Mouse (Mus musculus) layer of hippocampus, adult 2 months (tissue): ENCODE results near the gene Slc35a5. TPM values are rescaled to one million over a fixed set of nuclear protein-coding genes. Genes with fewer than 3 reads are reported as not detected.

ENCODE experiments used
- DNase-seq, 2 experiments: peaks; one replicate each; pipeline ENCODE4 v3.0.0; 2022; ENCODE audit warnings: low spot score in 2 of 2
- H3K27ac ChIP-seq: fragments of 200-600 bp; 2 replicates; pipeline ENCODE4 v1.8.1; 2022
- H3K4me3 ChIP-seq: fragments of 200-600 bp; 2 replicates; pipeline ENCODE4 v1.8.1; 2022; ENCODE audit warnings: mild to moderate bottlenecking
- CTCF ChIP-seq: fragments of 200-600 bp; conservative IDR thresholded peaks from 2 replicates; pipeline ENCODE4 v1.8.1; 2022; ENCODE audit warnings: antibody characterized with exemption, mild to moderate bottlenecking, moderate library complexity
- total RNA-seq, 2 experiments: library from RNA; stranded (reverse); gene quantifications; 2 replicates each; pipeline ENCODE4 v1.2.3; 2021

Gene Slc35a5
- total RNA-seq, 2 experiments from 2014 or later = 49.3 to 52.8 TPM

- Histone ChIP-seq H3K27ac (no peak overlapping the region), H3K4me3 (no peak overlapping the region)
- TF ChIP-seq CTCF = no peak
- no peak for DNase-seq
Measured at GRCm38 (mm10) chr16:45100892-45101291, 57.6 kb downstream of the Slc35a5 start.

DNA sequence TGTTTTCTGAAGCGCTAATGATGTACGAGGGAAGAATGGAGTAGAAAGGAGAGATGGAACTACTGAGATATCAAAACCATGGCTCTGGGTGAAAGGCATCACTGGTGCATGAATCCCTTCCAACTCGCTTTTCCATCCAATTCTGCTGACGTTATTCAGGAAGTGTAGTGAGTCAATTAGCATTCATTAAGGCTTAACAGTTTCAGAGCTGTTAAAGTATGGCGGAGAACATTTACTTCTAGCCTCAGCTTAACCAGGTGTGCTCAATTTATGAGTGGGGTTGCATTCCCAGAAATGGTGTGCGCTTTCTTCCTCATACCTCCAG is 59.7 kb downstream of the Slc35a5 start:
- Histone ChIP-seq H3K4me3 (peak overlapping the region; percentile 46), H3K27ac (peak overlapping the region; percentile 54)
- no peak for TF ChIP-seq CTCF
- DNase-seq = peak in 1 of 2 experiments; percentile 29

DNA sequence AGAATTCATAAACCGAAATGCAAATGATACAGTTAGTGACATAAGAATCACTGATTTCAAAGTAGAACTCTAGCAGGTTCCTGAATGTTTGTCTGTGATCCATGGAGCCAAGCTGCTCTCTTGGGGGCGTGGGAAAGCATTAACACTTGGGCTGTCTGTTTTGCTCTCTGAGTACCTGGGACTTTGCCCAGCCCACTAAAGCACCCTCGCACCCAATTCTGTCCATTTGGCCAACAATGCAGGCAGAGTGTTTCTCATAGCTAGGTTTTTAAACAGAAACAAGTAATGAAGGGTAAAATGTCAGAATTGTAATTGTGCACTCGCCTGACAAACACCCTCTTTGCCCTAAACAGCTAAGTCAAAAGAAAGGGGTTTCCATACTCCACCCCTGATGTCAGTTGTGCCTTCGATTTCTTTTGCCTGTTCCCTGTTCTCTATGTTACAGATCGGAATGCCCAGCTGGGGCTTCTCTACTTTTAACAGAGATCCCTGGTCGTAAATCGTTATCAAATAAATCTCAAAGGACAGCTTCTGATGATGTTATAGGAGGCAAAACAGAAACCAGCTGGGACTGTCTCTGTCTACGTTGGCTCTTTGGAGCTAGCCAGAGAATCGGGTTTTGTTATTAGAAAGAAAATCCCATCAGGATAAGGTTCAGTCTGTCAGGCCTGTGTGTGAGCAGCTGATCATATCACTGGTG is 60.2 kb downstream of the Slc35a5 start:
- Histone ChIP-seq H3K27ac (peak overlapping the region; percentile 54), H3K4me3 (peak overlapping the region; percentile 46)
- DNase-seq = no peak
- TF ChIP-seq CTCF = no peak

DNA sequence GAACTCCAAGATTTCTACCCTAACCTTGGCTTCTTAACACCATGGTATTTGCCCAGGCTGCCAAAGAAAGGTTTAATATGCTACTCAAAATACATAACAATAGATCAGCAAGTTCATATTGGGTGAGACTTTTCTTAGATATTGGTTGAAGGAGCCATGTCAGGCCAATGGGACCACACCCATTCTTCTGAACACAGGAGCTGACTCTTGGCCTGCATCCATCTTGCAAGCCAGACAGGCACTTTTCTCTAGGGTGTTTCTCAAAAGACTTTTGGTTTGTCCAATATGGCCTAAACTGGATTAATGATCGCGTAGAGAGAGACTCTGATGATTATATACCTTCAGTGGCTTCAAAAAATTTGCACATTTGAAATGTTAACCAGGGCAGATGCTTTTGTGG is 61.0 kb downstream of the Slc35a5 start:
- Histone ChIP-seq H3K27ac (no peak overlapping the region), H3K4me3 (peak overlapping the region; percentile 41)
- no peak for DNase-seq
- TF ChIP-seq CTCF = no peak

GRCm38 (mm10) chr16:45095561-45096482 is 62.7 kb downstream of the Slc35a5 start:
- peak in 1 of 2 experiments; percentile 32 for DNase-seq
- H3K27ac ChIP-seq = peak overlapping the region; percentile 59; the same call in 1 of the 2 replicates
- H3K4me3 ChIP-seq = peak overlapping the region; percentile 41
- no peak; the same call in 1 of the 2 replicates for TF ChIP-seq CTCF

DNA sequence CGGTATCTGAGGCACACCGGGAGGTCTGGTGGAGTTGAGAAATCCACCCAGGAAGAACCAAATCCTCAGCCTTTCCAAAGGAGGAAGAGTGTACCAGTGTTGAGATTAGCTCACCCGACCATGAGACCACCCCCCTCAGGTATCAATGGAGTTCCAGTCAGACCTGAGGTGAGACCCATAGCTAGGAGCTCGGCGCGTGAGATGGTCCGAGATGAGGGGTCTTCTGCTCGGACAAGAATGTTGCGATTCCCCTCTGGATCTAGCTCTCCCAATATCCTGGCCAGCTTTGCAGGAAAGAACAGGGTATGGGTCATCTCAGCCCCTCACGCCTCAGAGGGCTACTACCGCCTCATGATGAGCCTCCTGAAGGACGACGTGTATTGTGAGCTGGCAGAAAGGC is 63.5 kb downstream of the Slc35a5 start:
- Histone ChIP-seq H3K27ac (no peak overlapping the region), H3K4me3 (no peak overlapping the region)
- no peak for DNase-seq
- no peak for TF ChIP-seq CTCF

DNA sequence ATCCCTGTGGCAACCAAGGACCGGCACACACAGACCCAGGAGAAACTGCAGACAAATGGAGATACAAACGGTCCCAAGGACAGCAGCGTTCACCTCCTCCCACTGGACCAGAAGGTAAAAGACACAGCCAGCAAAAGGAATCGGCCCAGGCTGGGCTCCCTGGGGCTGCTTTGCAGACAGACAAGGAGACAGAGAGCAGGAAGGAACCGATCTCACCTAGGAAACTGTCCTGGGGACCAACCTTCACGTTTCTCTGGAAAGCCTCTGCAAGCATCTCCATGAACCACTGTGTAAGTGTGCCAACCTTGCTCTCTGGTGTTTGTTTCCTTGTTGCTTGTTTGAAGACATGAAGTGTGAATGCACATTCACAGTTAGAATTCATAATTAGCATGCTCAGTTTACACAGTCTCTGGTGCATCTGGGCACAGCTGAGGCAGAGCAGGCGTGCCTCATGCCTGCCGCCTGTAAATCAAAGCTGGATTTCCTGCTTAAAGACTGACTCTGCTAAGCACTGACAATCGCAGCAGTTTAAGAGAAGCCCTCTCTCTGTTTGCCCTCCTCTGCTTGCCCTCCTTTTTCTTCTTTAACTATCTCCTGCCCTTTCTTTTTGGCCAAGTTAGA is 64.3 kb downstream of the Slc35a5 start:
- TF ChIP-seq CTCF = no peak
- peak overlapping the region; percentile 38; the same call in 1 of the 2 replicates for H3K4me3 ChIP-seq
- DNase-seq = no peak
- H3K27ac ChIP-seq = no peak overlapping the region

DNA sequence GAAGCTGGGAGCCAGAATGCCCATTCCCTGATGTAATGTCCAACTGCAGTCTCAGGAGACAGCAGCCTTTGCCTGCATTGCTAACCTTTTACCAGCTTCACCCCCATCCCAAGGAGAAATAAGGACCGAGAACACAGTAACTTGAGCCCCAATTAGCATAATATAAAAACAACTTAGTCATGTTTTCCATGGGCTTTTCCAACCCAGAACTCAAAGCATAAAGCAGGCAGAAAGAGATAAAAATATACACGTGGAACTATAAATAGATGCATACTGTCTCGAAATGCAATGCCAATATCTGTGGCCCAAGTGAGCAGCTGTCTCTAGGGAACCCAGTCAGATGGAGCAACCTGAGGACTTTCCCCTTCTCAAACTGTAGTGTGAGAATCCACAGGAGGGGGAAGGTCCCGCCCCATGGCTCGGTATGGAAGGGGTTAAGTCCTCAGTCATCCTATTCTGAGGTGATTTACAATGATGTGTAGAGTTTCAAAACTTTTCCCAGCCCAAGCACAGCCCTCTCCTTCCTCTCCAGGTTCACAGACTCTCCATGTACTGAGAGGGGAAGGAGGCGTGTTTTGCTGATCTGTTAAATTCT is 65.3 kb downstream of the Slc35a5 start, which contains the start of gene Ccdc80:
TSS of gene Ccdc80 (plus strand) at position 266 of the 595 bp plus-strand sequence.
- Histone ChIP-seq H3K27ac (no peak within 1 kb of the TSS), H3K4me3 (peak within 1 kb of the TSS; percentile 38; the same call in 1 of the 2 replicates)
- DNase-seq = no peak
- no peak for TF ChIP-seq CTCF

GRCm38 (mm10) chr16:45090005-45090404 is 68.5 kb downstream of the Slc35a5 start:
- TF ChIP-seq CTCF = peak; percentile 94
- no peak overlapping the region for H3K4me3 ChIP-seq
- no peak overlapping the region for H3K27ac ChIP-seq
- DNase-seq = peak; percentile 37 to 79

Other genes with a start within 250 kb of the Slc35a5 start
- not detected for gene Cd200r3, start 215.0 kb downstream of the Slc35a5 start, total RNA-seq
- gene Ccdc80, start 65.3 kb downstream of the Slc35a5 start, total RNA-seq = 1 to 10 TPM; 3.1 to 3.8 TPM
- gene Atg3, start 79 bp upstream of the Slc35a5 start, total RNA-seq = 10 to 100 TPM; 42.9 to 45.3 TPM
- under 1 TPM; 0.27 to 0.59 TPM for gene Btla, start 65.6 kb upstream of the Slc35a5 start, total RNA-seq